Mouse (Mus musculus): ENCODE measurements around the gene Tmem144.
"Not testable (repeated sequence)": the region's sequence is repeated elsewhere in the genome, so short reads cannot be mapped to it uniquely, and the experiment has no call there.

Tmem144 gene

DNA sequence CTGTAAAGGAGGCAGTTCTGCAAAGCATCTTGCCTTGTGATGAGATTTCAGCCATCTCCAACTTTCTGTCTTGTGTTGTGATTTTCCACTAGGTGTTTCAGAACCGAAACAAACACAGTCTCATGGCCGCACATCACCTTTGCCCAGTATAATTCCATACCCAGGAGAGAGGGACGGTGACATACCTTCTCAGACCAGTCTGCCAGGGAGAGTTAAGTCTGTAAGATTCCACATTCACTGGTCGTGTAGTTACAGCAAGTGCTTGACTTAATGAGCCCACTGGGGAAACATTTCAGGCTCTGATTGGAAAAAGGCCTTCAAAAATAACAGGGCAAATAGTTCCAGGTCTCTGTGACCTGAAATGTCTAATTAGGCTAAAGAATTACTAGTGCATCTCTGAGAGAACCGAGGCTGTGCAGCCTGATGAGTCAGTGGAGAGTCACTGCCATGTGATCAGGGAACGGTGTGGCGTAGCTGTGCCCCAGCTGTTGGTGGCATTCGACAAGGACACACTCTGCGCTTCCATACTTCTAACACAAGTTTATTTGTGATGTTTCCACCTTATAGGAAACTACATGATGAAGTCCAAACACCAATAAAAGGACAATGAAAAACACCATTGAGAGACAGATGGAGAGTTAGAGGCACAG lies 43.9 kb downstream of the Tmem144 start:
- DNase-seq (ENCODE audit: low spot score): no peak

DNA sequence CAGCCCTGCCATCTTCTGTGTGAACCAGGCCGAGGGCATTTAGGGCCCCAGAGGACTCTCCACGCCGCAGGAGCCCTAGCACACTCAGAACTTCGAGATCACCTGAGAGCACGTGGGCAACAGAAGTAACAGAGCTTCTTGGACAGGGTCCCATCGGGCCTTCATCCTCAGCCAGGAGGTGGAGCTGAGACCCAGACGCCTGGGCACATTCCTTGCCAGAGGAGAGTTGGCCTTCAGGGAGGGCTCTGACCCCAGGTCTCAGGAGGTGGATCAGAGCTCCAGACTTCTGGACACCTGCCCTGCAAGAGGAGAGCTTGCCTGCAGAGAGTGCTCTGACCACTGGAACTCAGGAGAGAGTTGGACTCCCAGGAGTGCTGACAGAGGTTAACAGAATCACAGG lies 51.8 kb downstream of the Tmem144 start:
- not testable (repeated sequence) for DNase-seq (ENCODE audit: low spot score)

DNA sequence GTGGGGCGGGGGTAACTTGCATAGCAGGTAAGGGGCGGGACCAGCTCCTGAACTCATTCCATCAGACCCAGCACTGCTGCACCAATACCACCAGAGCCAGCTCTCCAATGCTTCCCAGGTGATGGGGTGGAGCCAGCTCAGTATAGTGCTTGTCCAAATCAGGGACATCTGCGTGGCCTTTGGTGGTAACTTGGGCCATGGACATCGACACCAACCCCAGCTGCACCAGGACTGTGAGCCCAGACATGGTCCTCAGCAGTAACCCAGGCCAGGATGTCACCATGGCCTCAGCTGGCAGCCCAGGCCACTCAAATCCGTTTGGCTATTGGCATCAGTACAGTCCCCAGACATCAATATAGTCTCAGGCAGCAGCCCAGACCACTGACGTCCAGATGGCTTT lies 60.3 kb downstream of the Tmem144 start:
- no peak for DNase-seq (ENCODE audit: low spot score)

DNA sequence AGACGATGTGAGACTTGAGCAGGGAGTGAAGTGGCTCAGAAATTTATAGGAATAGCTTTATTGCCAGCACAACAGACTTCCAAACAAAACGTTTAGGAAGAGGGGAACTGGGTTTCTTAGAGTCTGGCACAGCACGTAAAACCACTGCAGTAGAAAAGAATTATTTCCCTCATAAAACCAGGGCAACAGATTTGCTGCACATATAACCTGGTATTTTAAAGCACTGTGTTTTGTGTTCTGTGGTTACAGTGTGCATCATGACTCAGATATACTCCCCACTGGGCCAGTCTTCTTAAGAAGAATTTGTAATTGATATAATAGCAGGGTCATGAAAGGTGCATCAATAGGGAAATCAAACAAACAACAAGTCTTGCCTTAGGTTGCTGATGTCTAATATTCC lies 62.2 kb downstream of the Tmem144 start:
- DNase-seq (ENCODE audit: low spot score): no peak

DNA sequence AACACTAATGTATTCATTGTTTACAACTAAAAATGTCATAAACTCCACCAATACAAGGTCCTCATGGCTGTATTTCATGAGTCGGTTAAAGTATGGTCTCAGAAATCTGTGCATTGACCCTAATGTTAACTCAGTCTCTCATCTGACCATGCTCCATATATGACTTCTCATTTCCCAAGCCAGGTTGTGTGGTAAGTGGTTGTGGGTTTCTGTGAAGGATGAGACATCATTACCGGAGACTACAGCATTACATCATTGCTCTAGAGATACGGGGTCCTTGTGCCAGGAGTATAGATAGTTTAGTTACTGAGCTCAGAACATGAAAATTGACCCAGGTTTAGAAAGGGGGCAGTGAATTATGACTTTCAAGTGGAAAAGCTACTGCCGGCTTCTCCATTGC lies 63.0 kb downstream of the Tmem144 start:
- DNase-seq (ENCODE audit: low spot score): no peak

DNA sequence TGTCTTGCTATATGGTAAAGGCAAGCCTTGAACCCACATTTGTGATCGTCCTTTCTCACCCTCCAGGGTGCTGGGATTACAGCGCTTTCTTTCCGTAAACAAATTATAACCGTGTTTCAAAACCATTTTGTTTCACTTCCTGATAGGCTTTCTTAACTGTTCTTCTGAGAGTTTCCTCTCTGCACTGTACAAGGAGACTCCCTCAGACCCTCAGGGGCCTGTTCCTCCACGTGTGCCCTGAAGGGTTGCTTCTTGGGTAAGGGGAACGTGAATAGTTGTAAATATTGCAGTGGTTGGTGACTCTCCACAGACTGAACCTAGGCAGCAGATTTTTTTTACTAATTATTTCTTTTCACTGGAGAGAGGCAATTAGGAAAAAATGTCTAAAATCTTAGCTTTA lies 63.6 kb downstream of the Tmem144 start:
- DNase-seq (ENCODE audit: low spot score): no peak

DNA sequence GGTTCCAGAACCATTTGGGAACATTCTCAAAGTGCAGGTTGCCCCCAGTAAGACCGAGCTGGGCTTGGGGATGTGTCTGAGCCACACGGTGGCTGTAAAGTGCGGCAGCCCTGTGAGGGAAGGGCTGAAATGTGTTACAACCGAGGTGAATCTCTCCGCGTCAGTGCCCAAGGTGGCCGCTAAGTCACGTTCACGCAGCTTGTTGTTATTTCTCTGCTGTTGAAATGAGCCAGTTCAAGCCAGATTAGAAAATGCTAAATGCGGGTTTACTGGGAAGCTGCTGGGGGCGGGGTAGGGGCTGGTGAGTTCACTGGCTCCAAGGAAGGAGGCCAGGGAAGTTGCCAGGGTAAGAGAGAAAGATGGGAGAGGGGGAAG lies 68.2 kb downstream of the Tmem144 start:
- DNase-seq (ENCODE audit: low spot score): no peak

DNA sequence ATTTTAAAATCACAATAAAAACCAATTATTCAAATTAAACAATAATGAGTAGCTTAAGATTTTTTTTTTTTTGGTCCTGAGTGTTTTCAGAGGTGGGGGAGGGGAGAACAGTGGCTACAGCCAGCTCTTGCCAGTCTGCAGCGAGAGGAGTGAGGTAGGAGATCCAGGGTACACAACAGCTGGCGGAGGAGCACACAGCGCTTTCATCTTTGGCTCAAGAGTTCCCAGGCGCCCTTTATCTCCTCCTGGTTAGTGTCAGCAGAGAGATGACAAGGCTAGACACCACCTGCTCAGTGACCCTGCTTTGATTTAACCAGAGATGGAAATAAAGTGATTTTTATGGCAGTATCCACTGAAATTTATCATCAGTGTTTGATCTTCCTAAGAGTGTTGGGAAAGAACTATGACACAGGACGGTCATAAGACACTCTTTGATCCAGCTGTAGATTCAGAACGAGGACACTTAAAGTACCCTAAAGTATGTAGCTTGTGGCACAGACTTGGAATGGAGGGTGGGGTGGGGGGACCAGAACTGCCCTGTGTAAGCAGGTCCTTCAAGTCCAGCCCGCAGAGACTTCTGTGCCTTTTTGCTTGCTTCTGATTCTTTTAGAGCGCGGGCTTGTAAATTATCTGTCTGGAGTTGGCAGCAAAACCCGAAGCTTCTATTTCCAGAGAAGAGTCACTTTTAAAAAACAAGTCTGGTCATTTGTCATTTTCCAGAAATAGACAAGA lies 68.8 kb downstream of the Tmem144 start:
- DNase-seq (ENCODE audit: low spot score): no peak

DNA sequence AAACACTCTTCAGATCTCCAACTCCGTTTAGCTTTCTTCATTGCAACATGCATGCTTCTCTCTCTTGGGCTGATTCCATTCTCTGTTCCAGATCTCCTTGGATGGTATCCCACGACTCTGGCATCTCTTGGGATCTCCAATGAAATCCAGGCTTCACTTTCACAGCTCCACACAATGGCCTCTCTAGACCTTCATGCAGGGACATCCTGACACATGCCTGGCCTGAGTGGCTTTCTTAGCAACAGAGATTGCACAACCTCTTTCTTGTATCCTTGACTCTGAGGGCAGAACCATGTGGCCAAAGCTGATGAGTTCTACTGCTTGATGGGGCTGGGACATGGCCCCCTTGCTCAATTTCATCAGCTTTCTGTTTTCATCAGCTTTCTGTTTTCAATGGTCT lies 79.9 kb downstream of the Tmem144 start:
- no peak for DNase-seq (ENCODE audit: low spot score)
